Mouse (Mus musculus) liver, embryonic 11.5 days (tissue): ENCODE results near the gene Syngap1. TPM values are rescaled to one million over a fixed set of nuclear protein-coding genes. Genes with fewer than 3 reads are reported as not detected.
A peak's percentile ranks its signal among the peaks of the same experiment; 100 is the strongest.
"Not testable (repeated sequence)": the region's sequence is repeated elsewhere in the genome, so short reads cannot be mapped to it uniquely, and the experiment has no call there.

Experiments used
- ATAC-seq: fragments of 200-750 bp; cut with Nextera tagmentation; replicated peaks from 2 replicates; pipeline ENCODE4 v1.8.0; 2017; ENCODE audit warnings: moderate number of reproducible peaks, mild to moderate bottlenecking, moderate TSS enrichment, moderate library complexity; ENCODE audit not compliant: low FRiP score
- DNase-seq: peaks from one replicate; pipeline ENCODE4 v3.0.0-alpha.2; 2017; ENCODE audit warnings: low spot score
- H3K27ac ChIP-seq: fragments of 300-500 bp; sonication (generic); 2 replicates; pipeline ENCODE4 v1.5.1; 2014; ENCODE audit warnings: mild to moderate bottlenecking, low read depth, low read length, control low read depth
- H3K27me3 ChIP-seq: fragments of 300-500 bp; sonication (generic); replicated peaks from 2 replicates; pipeline ENCODE4 v1.6.1; 2014; ENCODE audit warnings: low read length, mixed read lengths; ENCODE audit not compliant: control insufficient read depth, insufficient read depth
- H3K36me3 ChIP-seq: fragments of 300-500 bp; sonication (generic); 2 replicates; pipeline ENCODE4 v1.6.1; 2014; ENCODE audit warnings: mild to moderate bottlenecking, low read length, moderate library complexity, mixed read lengths; ENCODE audit not compliant: control insufficient read depth, insufficient read depth
- H3K4me1 ChIP-seq: fragments of 300-500 bp; sonication (generic); replicated peaks from 2 replicates; pipeline ENCODE4 v1.6.1; 2014; ENCODE audit warnings: low read length, mixed read lengths; ENCODE audit not compliant: control insufficient read depth, insufficient read depth
- H3K4me2 ChIP-seq: fragments of 300-500 bp; sonication (generic); 2 replicates; pipeline ENCODE4 v1.6.1; 2014; ENCODE audit warnings: mild to moderate bottlenecking, control low read depth, moderate library complexity
- H3K4me3 ChIP-seq: fragments of 300-500 bp; sonication (generic); 2 replicates; pipeline ENCODE4 v1.5.1; 2014; ENCODE audit warnings: low read depth, low read length, control low read depth
- H3K9ac ChIP-seq: fragments of 300-500 bp; sonication (generic); 2 replicates; pipeline ENCODE4 v1.6.1; 2014; ENCODE audit warnings: low read depth, low read length, control low read depth
- H3K9me3 ChIP-seq: fragments of 300-500 bp; sonication (generic); 2 replicates; pipeline ENCODE4 v1.6.1; 2016; ENCODE audit warnings: low read length, inconsistent platforms, mixed read lengths; ENCODE audit not compliant: control insufficient read depth
- WGBS: fragments of 180-500 bp; shearing (Covaris S2); extraction: QIAGEN DNeasy Blood & Tissue Kit; methylation state at CpG from one replicate; pipeline ENCODE4 v1.1.7; 2014; 5-methylcytosine and 5-hydroxymethylcytosine counted together
- polyA plus RNA-seq: library from polyadenylated mRNA; unstranded; fragments of >200 nt; fragmentation: Nextera tagmentation; extraction: Ambion mirVana; gene quantifications from 2 replicates; pipeline ENCODE4 v1.2.1, GENCODE M21; 2014

Gene Syngap1
- 1.4 and 1.6 TPM in 2 replicates for polyA plus RNA-seq

DNA sequence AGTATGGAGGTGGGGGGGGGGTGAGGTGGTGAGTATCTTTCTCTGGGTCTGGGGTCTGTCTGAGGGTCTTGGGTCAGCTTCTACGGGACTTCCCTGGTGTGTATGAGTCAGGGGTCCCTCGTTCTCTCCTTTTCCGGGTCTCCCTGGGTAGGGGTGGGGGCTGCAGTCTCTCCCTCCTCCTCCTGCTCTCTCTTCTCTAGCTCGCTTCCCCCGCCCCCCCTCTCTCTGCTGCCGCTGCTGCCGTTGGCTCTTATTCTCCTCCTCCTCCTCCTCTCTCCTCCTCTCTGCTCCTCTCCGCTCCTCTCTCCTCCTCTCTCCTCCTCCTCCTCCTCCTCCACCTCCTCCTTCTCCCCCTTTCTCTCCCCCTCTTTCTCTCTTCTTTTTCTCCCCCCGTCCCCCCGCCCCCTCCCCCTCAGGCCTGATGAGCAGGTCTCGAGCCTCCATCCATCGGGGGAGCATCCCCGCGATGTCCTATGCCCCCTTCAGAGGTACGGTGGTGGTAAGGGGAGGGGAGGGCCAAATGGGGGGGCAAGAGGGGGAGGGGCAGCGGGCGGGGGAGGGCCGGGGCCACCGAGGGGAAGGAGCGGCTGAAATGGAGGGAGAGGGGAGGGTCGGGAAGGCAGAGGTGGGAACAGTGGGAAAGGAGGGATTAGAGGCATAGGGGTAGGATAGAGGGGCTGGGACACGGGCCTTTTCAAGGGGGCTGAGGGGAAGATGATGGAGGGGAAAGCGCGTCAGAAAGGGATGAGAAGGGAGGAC lies at the start of gene Syngap1:
Gene Syngap1 (plus strand): TSS at position 223 of the 759 bp plus-strand sequence.
- H3K27me3 ChIP-seq, result no peaks in the 10 kb centered on the region
- H3K9ac ChIP-seq, result peak within 1 kb of the TSS; percentile 87
- WGBS, result 5% methylated on average over 16 of the region's 24 CpGs
- H3K4me1 ChIP-seq, result peaks cover 25% of the 10 kb centered on the region
- DNase-seq (no peak), ATAC-seq (no peak)
- H3K36me3 ChIP-seq, result 0 out of 2 replicates have a peak, but pooled peaks cover under 1% of the 10 kb centered on the region
- H3K9me3 ChIP-seq, result no peaks in the 10 kb centered on the region
- H3K4me3 ChIP-seq, result peak within 1 kb of the TSS; percentile 76
- H3K4me2 ChIP-seq, result peak within 1 kb of the TSS; percentile 98
- H3K27ac ChIP-seq, result peak within 1 kb of the TSS; percentile 96

GRCm38 (mm10) chr17:26892635-26893375 lies 48.2 kb upstream of the Syngap1 start:
- no peak for DNase-seq
- 55% methylated on average over 16 of the region's 16 CpGs for WGBS
- H3K4me1 ChIP-seq, result no peaks in the 10 kb centered on the region; the same call in 1 of the 2 replicates
- H3K9me3 ChIP-seq, result no peaks in the 10 kb centered on the region
- H3K36me3 ChIP-seq, result no peaks in the 10 kb centered on the region
- H3K4me3 ChIP-seq, result no peak overlapping the region
- no peak for ATAC-seq
- no peak overlapping the region for H3K9ac ChIP-seq
- H3K4me2 ChIP-seq, result no peak overlapping the region
- peaks cover 8% of the 10 kb centered on the region; the same call in 1 of the 2 replicates for H3K27me3 ChIP-seq
- H3K27ac ChIP-seq, result no peak overlapping the region

DNA sequence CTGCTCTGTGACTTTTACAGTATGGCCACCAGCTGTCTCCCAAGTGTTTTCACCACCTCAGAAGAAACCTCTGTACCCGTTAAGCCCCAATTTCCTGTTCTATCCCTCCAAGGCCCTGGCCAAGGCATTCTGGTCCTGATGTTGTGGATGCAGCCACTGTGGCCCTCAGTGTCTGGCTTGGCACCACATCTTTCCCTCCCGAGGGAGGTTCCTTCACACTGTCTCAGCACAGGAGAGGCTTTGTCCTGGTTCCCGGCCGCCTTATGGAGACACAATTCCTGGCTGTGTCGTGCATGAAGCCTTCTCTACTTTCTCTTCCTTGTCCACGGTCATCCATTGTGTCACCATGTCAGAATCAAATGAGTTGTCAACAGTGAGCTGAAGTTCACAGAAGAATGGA lies 47.6 kb upstream of the Syngap1 start:
- no peak overlapping the region for H3K27ac ChIP-seq
- H3K36me3 ChIP-seq, result no peaks in the 10 kb centered on the region
- H3K4me1 ChIP-seq, result no peaks in the 10 kb centered on the region; the same call in 1 of the 2 replicates
- H3K4me2 ChIP-seq, result no peak overlapping the region
- H3K4me3 ChIP-seq, result no peak overlapping the region
- 62% methylated on average over 6 of the region's 6 CpGs for whole genome bisulfite sequencing
- ATAC-seq (no peak), DNase-seq (no peak)
- no peaks in the 10 kb centered on the region for H3K9me3 ChIP-seq
- no peak overlapping the region for H3K9ac ChIP-seq
- peaks cover 5% of the 10 kb centered on the region; the same call in 1 of the 2 replicates for H3K27me3 ChIP-seq

GRCm38 (mm10) chr17:26894342-26894741 lies 46.7 kb upstream of the Syngap1 start:
- Histone ChIP-seq H3K4me1 (no peaks in the 10 kb centered on the region; the same call in 1 of the 2 replicates), H3K9ac (no peak overlapping the region), H3K4me2 (no peak overlapping the region), H3K27me3 (peaks cover 4% of the 10 kb centered on the region; the same call in 1 of the 2 replicates), H3K9me3 (no peaks in the 10 kb centered on the region), H3K4me3 (no peak overlapping the region), H3K27ac (no peak overlapping the region), H3K36me3 (no peaks in the 10 kb centered on the region)
- DNase-seq (no peak), ATAC-seq (no peak)
- 85% methylated on average over 6 of the region's 6 CpGs for WGBS

DNA sequence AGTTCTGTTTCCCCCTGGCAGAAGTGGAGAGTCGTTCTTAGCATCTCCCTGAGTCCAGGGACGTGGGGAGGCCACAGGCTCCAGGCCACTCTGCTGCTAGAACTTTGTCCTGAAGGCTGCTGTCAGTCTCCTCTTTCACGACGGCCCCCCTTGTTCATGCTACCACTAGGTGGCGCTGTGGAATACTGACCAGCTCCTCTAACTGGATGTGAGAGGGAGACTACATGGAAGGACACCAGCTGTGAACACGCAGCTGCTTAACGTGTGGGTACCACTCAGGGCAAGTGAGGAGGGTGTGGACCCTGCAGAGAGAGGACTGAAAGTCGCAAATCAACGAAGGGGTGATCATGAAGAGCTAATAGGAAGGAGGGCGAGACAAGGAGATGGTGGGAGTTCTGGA lies 45.5 kb upstream of the Syngap1 start:
- Histone ChIP-seq H3K4me1 (no peaks in the 10 kb centered on the region; the same call in 1 of the 2 replicates), H3K4me3 (no peak overlapping the region), H3K9me3 (no peaks in the 10 kb centered on the region), H3K27me3 (peaks cover 4% of the 10 kb centered on the region; the same call in 1 of the 2 replicates), H3K4me2 (no peak overlapping the region), H3K9ac (no peak overlapping the region), H3K36me3 (no peaks in the 10 kb centered on the region), H3K27ac (no peak overlapping the region)
- DNase-seq (peak; percentile 58), ATAC-seq (no peak)
- WGBS, result 13% methylated on average over 10 of the region's 10 CpGs

DNA sequence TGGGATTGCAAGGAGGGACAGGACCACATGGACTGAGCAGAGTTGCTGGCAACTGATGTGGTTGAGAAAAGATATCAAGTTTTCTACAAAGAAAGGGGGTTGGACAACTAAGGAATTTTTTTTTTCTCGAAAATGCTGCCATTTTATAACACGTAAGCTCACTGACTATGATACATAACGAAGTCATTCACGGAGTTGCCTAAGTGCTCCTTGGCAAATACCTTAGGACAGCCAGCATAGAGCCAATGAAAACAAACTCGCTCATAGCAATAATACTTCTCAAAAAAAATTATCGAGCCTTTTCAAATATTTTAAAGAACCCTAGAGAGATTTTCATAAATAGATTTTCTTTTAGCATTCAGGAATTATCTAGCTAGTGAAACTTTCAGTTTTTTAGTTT lies 40.1 kb upstream of the Syngap1 start:
- no peak for ATAC-seq
- no peaks in the 10 kb centered on the region for H3K4me1 ChIP-seq
- H3K9me3 ChIP-seq, result no peaks in the 10 kb centered on the region
- no peak overlapping the region for H3K9ac ChIP-seq
- no peak for DNase-seq
- no peak overlapping the region for H3K4me3 ChIP-seq
- no peaks in the 10 kb centered on the region for H3K36me3 ChIP-seq
- WGBS, result 71% methylated on average over 6 of the region's 6 CpGs
- no peak overlapping the region for H3K4me2 ChIP-seq
- no peak overlapping the region for H3K27ac ChIP-seq
- peaks cover 4% of the 10 kb centered on the region; the same call in 1 of the 2 replicates for H3K27me3 ChIP-seq

- H3K27me3 ChIP-seq, result no peaks in the 10 kb centered on the region
- no peak overlapping the region for H3K9ac ChIP-seq
- no peaks in the 10 kb centered on the region for H3K36me3 ChIP-seq
- DNase-seq (no peak), ATAC-seq (no peak)
- WGBS, result 51% methylated on average over 5 of the region's 5 CpGs
- no peaks in the 10 kb centered on the region for H3K4me1 ChIP-seq
- H3K27ac ChIP-seq, result no peak overlapping the region
- H3K4me3 ChIP-seq, result no peak overlapping the region
- H3K9me3 ChIP-seq, result no peaks in the 10 kb centered on the region
- no peak overlapping the region for H3K4me2 ChIP-seq
These were observed 36.7 kb upstream of the Syngap1 start for GRCm38 (mm10) chr17:26904320-26904719.

DNA sequence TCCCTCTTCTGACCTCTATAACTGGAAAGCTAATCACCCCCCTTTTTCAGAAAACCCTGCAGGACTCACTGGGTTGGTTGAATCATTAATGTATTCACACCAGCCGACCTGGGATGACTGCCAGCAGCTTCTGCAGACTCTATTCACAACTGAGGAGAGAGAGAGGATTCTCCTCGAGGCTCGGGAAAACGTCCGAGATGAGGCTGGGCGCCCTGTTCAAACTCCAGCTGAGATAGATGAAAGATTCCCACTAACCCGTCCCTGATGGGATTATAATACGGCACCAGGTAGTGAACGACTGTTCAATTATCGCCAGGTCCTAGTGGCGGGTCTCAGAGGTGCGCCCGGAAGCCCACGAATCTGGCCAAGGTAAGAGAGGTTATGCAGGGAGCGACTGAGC lies 33.5 kb upstream of the Syngap1 start:
- 88% methylated on average over 14 of the region's 15 CpGs for WGBS

More for the DNA sequence above, 33.5 kb upstream of the Syngap1 start:
- not testable (repeated sequence) for DNase-seq, H3K27ac ChIP-seq, H3K27me3 ChIP-seq, H3K4me2 ChIP-seq, ATAC-seq, H3K9me3 ChIP-seq, H3K4me3 ChIP-seq, H3K9ac ChIP-seq, H3K36me3 ChIP-seq, H3K4me1 ChIP-seq
